Mouse (Mus musculus): ENCODE data around the gene Gm5089. TPM values are rescaled to one million over a fixed set of nuclear protein-coding genes. Genes with fewer than 3 reads are reported as not detected.
"Not testable (repeated sequence)": the region's sequence is repeated elsewhere in the genome, so short reads cannot be mapped to it uniquely, and the experiment has no call there.

The Gm5089 gene
- polyA plus RNA-seq, 1 experiment from 2014 or later = not detected

DNA sequence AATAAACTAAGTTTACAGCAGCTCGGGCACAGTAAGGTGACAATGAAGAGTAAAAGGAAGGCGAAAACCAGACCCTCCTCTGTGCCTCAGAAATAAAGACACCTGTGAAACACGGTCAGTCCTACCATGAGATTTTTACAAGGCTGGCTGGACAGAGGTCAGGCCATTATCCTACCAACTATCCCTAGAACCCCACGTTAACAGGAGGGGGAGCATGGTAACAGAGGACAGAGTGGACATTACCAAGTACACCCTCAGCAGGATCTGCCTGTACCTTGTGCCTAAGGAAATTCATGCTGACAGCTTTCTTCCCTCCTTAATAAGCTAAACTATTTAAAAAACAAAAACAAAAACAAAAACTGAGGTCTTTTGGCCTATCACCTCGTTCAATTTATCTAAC lies 9.3 kb upstream of the Gm5089 start:
- Histone ChIP-seq H3K4me1 (peaks cover 21% of the 10 kb centered on the region), H3K27me3 (replicated peaks) (peaks cover 75% of the 10 kb centered on the region), H3K4me3 (no peak overlapping the region), H3K4me2 (no peak overlapping the region), H3K9ac (no peak overlapping the region), H3K9me3 (no peaks in the 10 kb centered on the region), H3K36me3 (no peaks in the 10 kb centered on the region), H3K27ac (replicated peaks) (no peak overlapping the region)
- WGBS = 66% methylated on average over 5 of the region's 5 CpGs
- ATAC-seq (ENCODE audit: extremely low read depth, insufficient number of reproducible peaks, low FRiP score, low TSS enrichment) = no peak

DNA sequence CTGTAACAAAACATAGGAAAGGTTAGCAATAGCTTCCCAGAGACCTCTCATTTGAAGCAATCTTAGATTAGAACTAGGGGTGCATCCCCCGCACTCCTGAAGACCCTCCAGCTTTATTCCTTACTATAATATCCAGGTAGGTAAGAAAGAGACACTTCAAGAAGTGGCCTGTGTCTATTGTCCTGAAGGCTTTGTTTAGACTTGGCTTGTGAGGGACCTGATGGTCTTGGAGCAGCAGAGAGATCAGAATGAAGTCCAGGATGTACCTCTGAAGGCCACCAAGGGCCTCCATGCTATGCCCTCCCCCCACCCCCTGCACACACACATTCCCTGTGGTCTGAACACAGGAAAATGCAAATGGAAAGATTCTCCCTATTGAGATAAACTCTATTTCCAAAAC lies 8.9 kb upstream of the Gm5089 start:
- no peak overlapping the region for H3K9ac ChIP-seq

GRCm38 (mm10) chr14:122459332-122459731 lies 8.4 kb upstream of the Gm5089 start:
- not testable (repeated sequence) for ATAC-seq (ENCODE audit: extremely low read depth, insufficient number of reproducible peaks, low FRiP score, low TSS enrichment); H3K4me2 ChIP-seq; H3K36me3 ChIP-seq; H3K27ac ChIP-seq (replicated peaks); H3K9ac ChIP-seq; H3K9me3 ChIP-seq; H3K4me3 ChIP-seq
- WGBS = 78% methylated on average over 12 of the region's 12 CpGs
- Histone ChIP-seq H3K27me3 (replicated peaks) (peaks cover 75% of the 10 kb centered on the region), H3K4me1 (peaks cover 12% of the 10 kb centered on the region)

More for the DNA sequence above, 8.9 kb upstream of the Gm5089 start:
- H3K4me3 ChIP-seq = no peak overlapping the region
- no peaks in the 10 kb centered on the region for H3K9me3 ChIP-seq
- 85% methylated on average over 1 of the region's 1 CpGs for WGBS
- no peak overlapping the region for H3K4me2 ChIP-seq
- H3K27me3 ChIP-seq (replicated peaks) = peaks cover 75% of the 10 kb centered on the region
- H3K36me3 ChIP-seq = no peaks in the 10 kb centered on the region
- peaks cover 17% of the 10 kb centered on the region for H3K4me1 ChIP-seq
- no peak overlapping the region for H3K27ac ChIP-seq (replicated peaks)
- ATAC-seq (ENCODE audit: extremely low read depth, insufficient number of reproducible peaks, low FRiP score, low TSS enrichment) = no peak

DNA sequence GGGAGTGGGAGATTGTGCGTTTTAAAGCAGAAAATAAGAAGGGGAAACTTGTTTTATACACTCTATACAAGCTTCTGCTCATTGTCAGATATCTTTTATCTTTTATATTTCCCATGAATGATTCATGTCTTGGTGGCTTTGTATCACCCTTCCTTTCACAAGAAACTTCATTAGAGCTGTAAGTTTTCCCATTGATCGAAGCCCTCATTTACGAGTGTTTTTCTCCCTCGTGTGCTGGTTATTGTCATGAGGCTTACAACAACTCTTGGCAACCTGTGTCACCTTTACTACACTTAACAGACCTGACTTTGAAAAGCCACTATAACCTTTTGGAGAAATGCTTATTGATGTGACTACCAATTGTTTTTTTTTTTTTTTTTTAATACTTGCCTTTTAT lies 4.6 kb upstream of the Gm5089 start:
- no peak for ATAC-seq (ENCODE audit: extremely low read depth, insufficient number of reproducible peaks, low FRiP score, low TSS enrichment)
- H3K4me3 ChIP-seq = no peak overlapping the region
- no peak overlapping the region for H3K4me2 ChIP-seq
- no peaks in the 10 kb centered on the region for H3K9me3 ChIP-seq
- H3K27me3 ChIP-seq (replicated peaks) = peaks cover 79% of the 10 kb centered on the region
- no peak overlapping the region for H3K27ac ChIP-seq (replicated peaks)
- H3K9ac ChIP-seq = no peak overlapping the region
- peaks cover 13% of the 10 kb centered on the region for H3K4me1 ChIP-seq
- 73% methylated on average over 4 of the region's 4 CpGs for WGBS
- no peaks in the 10 kb centered on the region for H3K36me3 ChIP-seq

DNA sequence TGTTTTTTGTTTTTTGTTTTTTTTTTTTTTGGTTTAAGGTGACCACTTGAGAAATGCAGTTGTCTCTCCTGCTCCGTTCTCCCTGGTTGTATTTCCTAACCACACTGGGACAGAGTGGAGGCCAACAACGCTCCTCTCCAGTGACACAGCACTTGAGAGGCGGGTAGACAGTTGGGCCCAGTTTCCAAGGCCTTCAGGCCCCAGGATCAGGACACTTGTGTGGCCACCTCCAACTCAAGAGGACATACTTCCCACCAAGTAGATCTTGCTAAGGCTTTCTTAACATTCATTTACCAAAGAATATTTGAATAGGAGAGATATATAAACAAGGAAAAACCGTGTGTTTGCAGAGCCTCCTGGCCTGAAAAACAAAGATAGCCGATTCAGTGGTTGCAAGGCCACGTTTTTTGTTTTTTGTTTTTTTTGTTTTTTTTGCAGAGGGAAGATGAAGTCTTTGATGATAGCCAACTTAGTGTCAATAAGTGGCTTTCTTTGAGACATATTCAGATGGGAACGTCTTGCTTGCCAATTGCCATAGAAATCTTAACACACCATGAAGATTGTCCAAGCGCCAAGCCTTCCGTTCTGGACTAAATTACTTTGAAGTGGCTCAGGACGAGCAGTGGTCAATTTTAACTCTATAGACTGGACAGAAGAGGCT lies 4.1 kb upstream of the Gm5089 start:
- Histone ChIP-seq H3K4me2 (no peak overlapping the region), H3K4me3 (no peak overlapping the region), H3K36me3 (no peaks in the 10 kb centered on the region), H3K4me1 (peaks cover 19% of the 10 kb centered on the region), H3K9me3 (no peaks in the 10 kb centered on the region), H3K27ac (replicated peaks) (no peak overlapping the region), H3K27me3 (replicated peaks) (peaks cover 79% of the 10 kb centered on the region), H3K9ac (no peak overlapping the region)
- ATAC-seq (ENCODE audit: extremely low read depth, insufficient number of reproducible peaks, low FRiP score, low TSS enrichment) = no peak
- WGBS = 67% methylated on average over 10 of the region's 10 CpGs

DNA sequence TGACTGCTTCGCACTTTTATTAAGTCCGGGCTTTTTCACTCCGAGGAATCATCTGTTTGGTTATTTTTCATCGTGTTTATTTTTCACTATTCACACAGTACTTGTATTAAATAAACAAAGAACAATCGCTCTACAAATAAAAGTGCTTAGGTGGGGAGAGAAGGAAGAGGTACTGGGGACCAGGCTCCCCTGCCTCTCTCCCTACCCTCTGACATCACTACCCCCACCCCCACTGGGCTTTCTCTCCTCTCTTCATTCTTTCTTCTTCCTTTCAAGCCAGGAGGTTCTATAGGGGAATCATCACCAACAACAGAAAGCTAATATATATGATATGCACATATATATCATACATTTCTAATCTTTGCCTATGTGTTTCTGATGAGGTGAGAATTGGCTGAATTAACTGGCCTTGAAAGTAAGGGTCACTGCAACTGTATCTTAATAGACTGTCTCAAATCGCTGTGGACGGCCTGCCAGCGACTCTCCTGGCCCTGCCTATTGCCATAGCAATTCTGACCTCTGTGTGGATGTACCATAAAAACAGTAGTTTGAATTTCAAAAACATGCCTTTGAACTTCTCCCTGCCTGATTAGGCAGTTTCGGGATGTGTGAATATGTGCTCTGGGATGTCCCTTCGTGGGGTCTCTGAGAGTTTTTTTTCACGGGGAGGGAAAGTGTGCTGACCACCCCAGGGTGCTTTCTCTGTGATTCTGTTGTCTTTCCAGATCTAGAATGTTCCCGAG lies 3.3 kb upstream of the Gm5089 start:
- peaks cover 19% of the 10 kb centered on the region for H3K4me1 ChIP-seq
- no peak for ATAC-seq (ENCODE audit: extremely low read depth, insufficient number of reproducible peaks, low FRiP score, low TSS enrichment)
- no peak overlapping the region for H3K27ac ChIP-seq (replicated peaks)
- no peaks in the 10 kb centered on the region for H3K9me3 ChIP-seq
- 22% methylated on average over 12 of the region's 12 CpGs for WGBS
- H3K4me2 ChIP-seq = peak overlapping the region; percentile 67
- peak overlapping the region; percentile 28; the same call in 1 of the 2 replicates for H3K9ac ChIP-seq
- H3K27me3 ChIP-seq (replicated peaks) = peaks cover 80% of the 10 kb centered on the region
- H3K36me3 ChIP-seq = no peaks in the 10 kb centered on the region
- H3K4me3 ChIP-seq = peak overlapping the region; percentile 42

DNA sequence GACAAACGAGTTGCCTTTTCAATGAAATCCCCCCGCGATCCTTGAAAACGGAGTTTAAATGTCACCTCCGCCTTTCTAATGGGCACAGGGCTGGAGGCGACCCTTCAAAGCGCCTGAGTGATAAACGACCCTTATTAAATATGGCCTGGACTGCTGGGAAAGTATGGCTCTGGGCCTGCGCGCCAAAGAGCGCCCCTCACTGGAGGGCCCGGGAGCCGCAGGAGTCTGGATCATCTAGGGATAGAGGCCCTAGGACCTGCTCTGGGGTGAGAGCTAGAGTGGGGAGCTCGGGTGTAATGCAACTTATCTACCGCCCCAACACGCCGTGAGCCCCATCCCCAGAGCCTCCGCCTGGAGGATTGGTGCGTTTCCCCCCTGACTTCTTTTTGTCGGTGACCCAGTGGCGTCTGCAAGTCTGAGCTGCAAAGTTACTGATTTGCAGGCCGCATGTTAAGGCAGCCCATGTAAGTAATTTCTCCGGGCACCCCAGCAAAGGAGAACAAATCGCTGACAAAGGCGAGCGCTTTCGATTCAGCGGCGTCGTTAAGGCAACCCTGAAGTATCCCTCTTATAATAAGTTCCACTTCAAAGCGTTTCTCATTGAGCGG lies 2.6 kb upstream of the Gm5089 start:
- Histone ChIP-seq H3K4me1 (peaks cover 19% of the 10 kb centered on the region), H3K9me3 (no peaks in the 10 kb centered on the region), H3K27ac (replicated peaks) (no peak overlapping the region), H3K9ac (peak overlapping the region; percentile 28; the same call in 1 of the 2 replicates), H3K36me3 (no peaks in the 10 kb centered on the region), H3K27me3 (replicated peaks) (peaks cover 83% of the 10 kb centered on the region), H3K4me2 (peak overlapping the region; percentile 67), H3K4me3 (peak overlapping the region; percentile 42)
- 10% methylated on average over 32 of the region's 32 CpGs for WGBS
- no peak for ATAC-seq (ENCODE audit: extremely low read depth, insufficient number of reproducible peaks, low FRiP score, low TSS enrichment)

GRCm38 (mm10) chr14:122452701-122453387 lies 1.9 kb upstream of the Gm5089 start:
- Histone ChIP-seq H3K4me1 (peaks cover 19% of the 10 kb centered on the region), H3K9ac (no peak overlapping the region), H3K4me2 (peak overlapping the region; percentile 67), H3K36me3 (no peaks in the 10 kb centered on the region), H3K27ac (replicated peaks) (no peak overlapping the region), H3K4me3 (no peak overlapping the region), H3K9me3 (no peaks in the 10 kb centered on the region), H3K27me3 (replicated peaks) (peaks cover 87% of the 10 kb centered on the region)
- no peak for ATAC-seq (ENCODE audit: extremely low read depth, insufficient number of reproducible peaks, low FRiP score, low TSS enrichment)
- 54% methylated on average over 13 of the region's 13 CpGs for WGBS

DNA sequence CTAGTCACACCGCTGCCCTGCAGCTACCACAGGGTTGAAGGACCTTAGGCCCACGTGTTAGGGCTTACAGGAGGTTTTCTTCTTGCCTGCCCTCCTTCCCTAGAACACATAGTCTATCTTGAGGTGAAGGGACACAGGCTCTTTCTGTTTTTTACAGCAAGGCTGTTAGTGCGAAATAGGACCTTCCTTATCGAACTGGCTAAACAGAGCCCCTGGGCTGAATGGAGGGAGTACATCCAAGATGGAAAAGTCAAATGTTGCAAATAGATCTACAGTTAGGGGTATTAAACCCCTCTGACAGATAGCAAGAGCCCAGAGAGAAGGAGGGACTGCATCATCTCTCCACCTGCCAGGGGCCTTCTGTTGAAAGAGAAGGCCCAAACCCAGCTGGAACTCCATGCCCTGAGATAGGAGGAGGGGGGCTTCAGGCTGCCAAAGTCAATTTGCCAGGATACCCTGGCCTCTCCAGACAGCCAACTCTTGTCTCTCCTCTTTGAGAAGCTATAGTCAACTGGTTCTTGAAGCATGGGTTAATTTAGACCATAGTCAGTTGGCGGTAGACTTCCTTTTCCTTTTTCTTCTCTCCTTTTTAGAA lies 733 bp upstream of the Gm5089 start:
- Histone ChIP-seq H3K4me1 (peaks cover 19% of the 10 kb centered on the region), H3K9ac (no peak overlapping the region), H3K4me3 (peak overlapping the region; percentile 50; the same call in 1 of the 2 replicates), H3K9me3 (no peaks in the 10 kb centered on the region), H3K27me3 (replicated peaks) (peaks cover 99% of the 10 kb centered on the region), H3K36me3 (no peaks in the 10 kb centered on the region), H3K4me2 (peak overlapping the region; percentile 83), H3K27ac (replicated peaks) (no peak overlapping the region)
- 56% methylated on average over 5 of the region's 5 CpGs for WGBS
- no peak for ATAC-seq (ENCODE audit: extremely low read depth, insufficient number of reproducible peaks, low FRiP score, low TSS enrichment)

- no peaks in the 10 kb centered on the region for H3K36me3 ChIP-seq
- H3K9ac ChIP-seq = peak overlapping the region; percentile 24; the same call in 1 of the 2 replicates
- ATAC-seq (ENCODE audit: extremely low read depth, insufficient number of reproducible peaks, low FRiP score, low TSS enrichment) = no peak
- H3K4me3 ChIP-seq = peak overlapping the region; percentile 50
- H3K4me1 ChIP-seq = peaks cover 19% of the 10 kb centered on the region
- H3K9me3 ChIP-seq = no peaks in the 10 kb centered on the region
- H3K27me3 ChIP-seq (replicated peaks) = peaks cover 94% of the 10 kb centered on the region
- WGBS = 4% methylated on average over 29 of the region's 29 CpGs
- H3K4me2 ChIP-seq = peak overlapping the region; percentile 83
- H3K27ac ChIP-seq (replicated peaks) = no peak overlapping the region
These were observed 1.1 kb downstream of the Gm5089 start for GRCm38 (mm10) chr14:122449601-122450495.
